Mouse (Mus musculus): ENCODE measurements around the gene Ccl6. TPM values are rescaled to one million over a fixed set of nuclear protein-coding genes. Genes with fewer than 3 reads are reported as not detected.

Ccl6 gene
- polyA plus RNA-seq, 1 experiment from 2014 or later, result 2.4 TPM

GRCm38 (mm10) chr11:83619037-83619436 is 26.1 kb upstream of the Ccl6 start:
- Histone ChIP-seq H3K27me3 (no peaks in the 10 kb centered on the region), H3K4me3 (no peak overlapping the region), H3K4me1 (no peaks in the 10 kb centered on the region), H3K4me2 (replicated peaks) (no peak overlapping the region), H3K27ac (replicated peaks) (no peak overlapping the region), H3K9ac (replicated peaks) (no peak overlapping the region), H3K9me3 (no peaks in the 10 kb centered on the region), H3K36me3 (no peaks in the 10 kb centered on the region)
- 94% methylated on average over 1 of the region's 1 CpGs for WGBS
- no peak for ATAC-seq (replicated peaks)

GRCm38 (mm10) chr11:83618238-83618637 is 25.4 kb upstream of the Ccl6 start:
- H3K9me3 ChIP-seq, result no peaks in the 10 kb centered on the region
- no peaks in the 10 kb centered on the region for H3K36me3 ChIP-seq
- no peak overlapping the region for H3K4me2 ChIP-seq (replicated peaks)
- no peak overlapping the region for H3K4me3 ChIP-seq
- no peaks in the 10 kb centered on the region for H3K27me3 ChIP-seq
- H3K4me1 ChIP-seq, result no peaks in the 10 kb centered on the region
- WGBS, result 49% methylated on average over 5 of the region's 5 CpGs
- no peak for ATAC-seq (replicated peaks)
- no peak overlapping the region for H3K9ac ChIP-seq (replicated peaks)
- no peak overlapping the region for H3K27ac ChIP-seq (replicated peaks)

- Histone ChIP-seq H3K27me3 (no peaks in the 10 kb centered on the region), H3K4me3 (no peak overlapping the region), H3K9ac (replicated peaks) (no peak overlapping the region), H3K4me2 (replicated peaks) (no peak overlapping the region), H3K4me1 (no peaks in the 10 kb centered on the region), H3K36me3 (no peaks in the 10 kb centered on the region), H3K9me3 (no peaks in the 10 kb centered on the region), H3K27ac (replicated peaks) (no peak overlapping the region)
- 97% methylated on average over 1 of the region's 1 CpGs for WGBS
- ATAC-seq (replicated peaks), result no peak
These were observed 23.7 kb upstream of the Ccl6 start for GRCm38 (mm10) chr11:83616586-83616985.

GRCm38 (mm10) chr11:83610900-83611299 is 18.0 kb upstream of the Ccl6 start:
- 83% methylated on average over 2 of the region's 2 CpGs for WGBS
- no peaks in the 10 kb centered on the region for H3K4me1 ChIP-seq
- ATAC-seq (replicated peaks), result no peak
- H3K27me3 ChIP-seq, result no peaks in the 10 kb centered on the region
- no peak overlapping the region for H3K27ac ChIP-seq (replicated peaks)
- H3K36me3 ChIP-seq, result no peaks in the 10 kb centered on the region
- H3K4me3 ChIP-seq, result no peak overlapping the region
- no peak overlapping the region for H3K9ac ChIP-seq (replicated peaks)
- H3K4me2 ChIP-seq (replicated peaks), result no peak overlapping the region
- no peaks in the 10 kb centered on the region for H3K9me3 ChIP-seq

GRCm38 (mm10) chr11:83606396-83606795 is 13.5 kb upstream of the Ccl6 start:
- 50% methylated on average over 1 of the region's 1 CpGs for WGBS
- H3K36me3 ChIP-seq, result no peaks in the 10 kb centered on the region
- no peak overlapping the region for H3K4me3 ChIP-seq
- H3K27ac ChIP-seq (replicated peaks), result no peak overlapping the region
- H3K9me3 ChIP-seq, result no peaks in the 10 kb centered on the region
- H3K9ac ChIP-seq (replicated peaks), result no peak overlapping the region
- ATAC-seq (replicated peaks), result no peak
- no peak overlapping the region for H3K4me2 ChIP-seq (replicated peaks)
- no peaks in the 10 kb centered on the region for H3K4me1 ChIP-seq
- H3K27me3 ChIP-seq, result no peaks in the 10 kb centered on the region

GRCm38 (mm10) chr11:83605535-83605934 is 12.6 kb upstream of the Ccl6 start:
- H3K9me3 ChIP-seq, result no peaks in the 10 kb centered on the region
- 91% methylated on average over 3 of the region's 3 CpGs for WGBS
- no peak overlapping the region for H3K9ac ChIP-seq (replicated peaks)
- no peaks in the 10 kb centered on the region for H3K27me3 ChIP-seq
- H3K4me3 ChIP-seq, result no peak overlapping the region
- no peak overlapping the region for H3K27ac ChIP-seq (replicated peaks)
- H3K4me1 ChIP-seq, result no peaks in the 10 kb centered on the region
- no peak for ATAC-seq (replicated peaks)
- H3K36me3 ChIP-seq, result no peaks in the 10 kb centered on the region
- H3K4me2 ChIP-seq (replicated peaks), result no peak overlapping the region

GRCm38 (mm10) chr11:83604698-83605097 is 11.8 kb upstream of the Ccl6 start:
- Histone ChIP-seq H3K4me2 (replicated peaks) (no peak overlapping the region), H3K9me3 (no peaks in the 10 kb centered on the region), H3K36me3 (no peaks in the 10 kb centered on the region), H3K27ac (replicated peaks) (no peak overlapping the region), H3K4me1 (no peaks in the 10 kb centered on the region), H3K4me3 (no peak overlapping the region), H3K9ac (replicated peaks) (no peak overlapping the region), H3K27me3 (no peaks in the 10 kb centered on the region)
- no peak for ATAC-seq (replicated peaks)
- 89% methylated on average over 4 of the region's 4 CpGs for WGBS

- Histone ChIP-seq H3K27me3 (no peaks in the 10 kb centered on the region), H3K4me2 (replicated peaks) (no peak overlapping the region), H3K4me1 (no peaks in the 10 kb centered on the region), H3K4me3 (no peak overlapping the region), H3K9me3 (no peaks in the 10 kb centered on the region), H3K36me3 (no peaks in the 10 kb centered on the region), H3K9ac (replicated peaks) (no peak overlapping the region), H3K27ac (replicated peaks) (no peak overlapping the region)
- WGBS, result 99% methylated on average over 3 of the region's 3 CpGs
- ATAC-seq (replicated peaks), result no peak
These were observed 10.5 kb upstream of the Ccl6 start for GRCm38 (mm10) chr11:83603399-83603798.

- Histone ChIP-seq H3K27ac (replicated peaks) (no peak overlapping the region), H3K4me1 (no peaks in the 10 kb centered on the region), H3K4me3 (no peak overlapping the region), H3K9me3 (no peaks in the 10 kb centered on the region), H3K9ac (replicated peaks) (no peak overlapping the region), H3K27me3 (no peaks in the 10 kb centered on the region), H3K36me3 (no peaks in the 10 kb centered on the region), H3K4me2 (replicated peaks) (no peak overlapping the region)
- WGBS, result 94% methylated on average over 2 of the region's 2 CpGs
- ATAC-seq (replicated peaks), result no peak
These were observed 7.7 kb upstream of the Ccl6 start for GRCm38 (mm10) chr11:83600576-83600975.

- H3K4me1 ChIP-seq, result no peaks in the 10 kb centered on the region
- no peaks in the 10 kb centered on the region for H3K36me3 ChIP-seq
- H3K4me3 ChIP-seq, result no peak overlapping the region
- no peak for ATAC-seq (replicated peaks)
- H3K27me3 ChIP-seq, result no peaks in the 10 kb centered on the region
- no peak overlapping the region for H3K27ac ChIP-seq (replicated peaks)
- H3K4me2 ChIP-seq (replicated peaks), result no peak overlapping the region
- H3K9ac ChIP-seq (replicated peaks), result no peak overlapping the region
- 87% methylated on average over 3 of the region's 3 CpGs for WGBS
- no peaks in the 10 kb centered on the region for H3K9me3 ChIP-seq
These were observed 6.1 kb upstream of the Ccl6 start for GRCm38 (mm10) chr11:83598991-83599390.

- Histone ChIP-seq H3K4me3 (no peak overlapping the region), H3K27ac (replicated peaks) (no peak overlapping the region), H3K9me3 (no peaks in the 10 kb centered on the region), H3K36me3 (no peaks in the 10 kb centered on the region), H3K4me2 (replicated peaks) (no peak overlapping the region), H3K9ac (replicated peaks) (no peak overlapping the region), H3K27me3 (no peaks in the 10 kb centered on the region), H3K4me1 (no peaks in the 10 kb centered on the region)
- WGBS, result 78% methylated on average over 3 of the region's 3 CpGs
- no peak for ATAC-seq (replicated peaks)
These were observed 5.4 kb upstream of the Ccl6 start for GRCm38 (mm10) chr11:83598207-83598837.

GRCm38 (mm10) chr11:83597796-83598195 is 4.9 kb upstream of the Ccl6 start:
- H3K27ac ChIP-seq (replicated peaks), result no peak overlapping the region
- no peaks in the 10 kb centered on the region for H3K36me3 ChIP-seq
- ATAC-seq (replicated peaks), result no peak
- no peak overlapping the region for H3K9ac ChIP-seq (replicated peaks)
- H3K4me1 ChIP-seq, result no peaks in the 10 kb centered on the region
- H3K27me3 ChIP-seq, result no peaks in the 10 kb centered on the region
- no peak overlapping the region for H3K4me3 ChIP-seq
- H3K9me3 ChIP-seq, result no peaks in the 10 kb centered on the region
- WGBS, result 92% methylated on average over 7 of the region's 7 CpGs
- no peak overlapping the region for H3K4me2 ChIP-seq (replicated peaks)

- no peaks in the 10 kb centered on the region for H3K36me3 ChIP-seq
- no peaks in the 10 kb centered on the region for H3K27me3 ChIP-seq
- H3K4me2 ChIP-seq (replicated peaks), result no peak overlapping the region
- H3K4me3 ChIP-seq, result no peak overlapping the region
- 77% methylated on average over 7 of the region's 7 CpGs for WGBS
- ATAC-seq (replicated peaks), result no peak
- no peak overlapping the region for H3K27ac ChIP-seq (replicated peaks)
- no peaks in the 10 kb centered on the region for H3K4me1 ChIP-seq
- no peaks in the 10 kb centered on the region for H3K9me3 ChIP-seq
- no peak overlapping the region for H3K9ac ChIP-seq (replicated peaks)
These were observed 3.0 kb upstream of the Ccl6 start for GRCm38 (mm10) chr11:83595669-83596455.

All from forebrain, embryonic 15.5 days (tissue).